Mouse (Mus musculus) embryonic facial prominence, embryonic 13.5 days (tissue): ENCODE measurements around the gene Wdr5. TPM values are rescaled to one million over a fixed set of nuclear protein-coding genes. Genes with fewer than 3 reads are reported as not detected.

ENCODE experiments used
- ATAC-seq: fragments of 200-750 bp; cut with Nextera tagmentation; 2 replicates; pipeline ENCODE4 v1.8.0; 2017; ENCODE audit warnings: low read depth; ENCODE audit not compliant: insufficient number of reproducible peaks, insufficient read depth, low FRiP score, low TSS enrichment
- H3K27ac ChIP-seq: fragments of 300-500 bp; sonication (generic); 2 replicates; pipeline ENCODE4 v1.5.1; 2015; ENCODE audit warnings: moderate library complexity, mild to moderate bottlenecking, inconsistent platforms
- H3K27me3 ChIP-seq: fragments of 300-500 bp; sonication (generic); 2 replicates; pipeline ENCODE4 v1.6.1; 2015; ENCODE audit warnings: mild to moderate bottlenecking, inconsistent platforms
- H3K36me3 ChIP-seq: fragments of 300-500 bp; sonication (generic); 2 replicates; pipeline ENCODE4 v1.6.1; 2015; ENCODE audit warnings: mild to moderate bottlenecking, inconsistent platforms
- H3K4me1 ChIP-seq: fragments of 300-500 bp; sonication (generic); 2 replicates; pipeline ENCODE4 v1.6.1; 2015; ENCODE audit warnings: inconsistent platforms
- H3K4me2 ChIP-seq: fragments of 300-500 bp; sonication (generic); 2 replicates; pipeline ENCODE4 v1.6.1; 2015; ENCODE audit warnings: moderate library complexity, mild to moderate bottlenecking, inconsistent platforms
- H3K4me3 ChIP-seq: fragments of 300-500 bp; sonication (generic); 2 replicates; pipeline ENCODE4 v1.5.1; 2015; ENCODE audit warnings: mild to moderate bottlenecking, inconsistent platforms
- H3K9ac ChIP-seq: fragments of 300-500 bp; sonication (generic); 2 replicates; pipeline ENCODE4 v1.6.1; 2015; ENCODE audit warnings: mild to moderate bottlenecking, inconsistent platforms
- H3K9me3 ChIP-seq: fragments of 300-500 bp; sonication (generic); 2 replicates; pipeline ENCODE4 v1.6.1; 2016; ENCODE audit warnings: inconsistent platforms
- WGBS: fragments of 180-500 bp; shearing (Covaris S2); methylation state at CpG from one replicate; pipeline ENCODE4 v1.1.7; 2015; ENCODE audit warnings: mixed read lengths; 5-methylcytosine and 5-hydroxymethylcytosine counted together
- polyA plus RNA-seq: library from polyadenylated mRNA; unstranded; fragments of >200 nt; fragmentation: Nextera tagmentation; extraction: Ambion mirVana; gene quantifications from 2 replicates; pipeline ENCODE4 v1.2.1, GENCODE M21; 2015

The Wdr5 gene
- polyA plus RNA-seq, 1 experiment from 2014 or later = 57.9 TPM

GRCm38 (mm10) chr2:27578552-27578951 lies 63.6 kb downstream of the Wdr5 start:
- no peak overlapping the region for H3K4me3 ChIP-seq
- ATAC-seq = no peak
- H3K9ac ChIP-seq = no peak overlapping the region
- no peaks in the 10 kb centered on the region for H3K36me3 ChIP-seq
- no peak overlapping the region for H3K27ac ChIP-seq
- no peaks in the 10 kb centered on the region for H3K9me3 ChIP-seq
- H3K27me3 ChIP-seq = no peaks in the 10 kb centered on the region
- 89% methylated on average over 4 of the region's 4 CpGs for WGBS
- H3K4me1 ChIP-seq = no peaks in the 10 kb centered on the region
- no peak overlapping the region for H3K4me2 ChIP-seq

GRCm38 (mm10) chr2:27582112-27582511 lies 67.2 kb downstream of the Wdr5 start:
- H3K27me3 ChIP-seq = no peaks in the 10 kb centered on the region
- no peaks in the 10 kb centered on the region for H3K4me1 ChIP-seq
- no peak overlapping the region for H3K9ac ChIP-seq
- no peak overlapping the region for H3K4me2 ChIP-seq
- ATAC-seq = no peak
- no peak overlapping the region for H3K27ac ChIP-seq
- no peaks in the 10 kb centered on the region for H3K36me3 ChIP-seq
- no peak overlapping the region for H3K4me3 ChIP-seq
- WGBS = 67% methylated on average over 11 of the region's 11 CpGs
- no peaks in the 10 kb centered on the region for H3K9me3 ChIP-seq

DNA sequence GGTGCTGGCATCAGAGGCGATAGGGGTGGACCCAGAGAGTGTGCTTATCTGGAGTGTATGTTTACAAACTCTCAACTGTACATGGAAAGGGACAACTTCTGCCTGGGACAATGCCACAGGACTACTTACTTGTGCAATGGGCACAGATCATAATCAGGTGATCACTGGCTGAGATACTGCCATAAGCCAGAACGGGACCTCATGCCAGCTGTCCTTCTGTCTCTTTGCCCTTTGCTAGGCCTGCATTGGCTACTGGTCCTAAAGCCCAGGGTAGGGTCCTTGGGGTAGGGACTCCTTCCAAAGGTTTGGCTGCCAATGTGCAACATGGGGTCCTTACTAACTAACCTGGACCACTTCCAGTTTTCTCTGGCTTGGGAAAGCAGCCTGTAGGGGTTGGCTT lies 68.1 kb downstream of the Wdr5 start:
- Histone ChIP-seq H3K36me3 (no peaks in the 10 kb centered on the region), H3K27me3 (no peaks in the 10 kb centered on the region), H3K9me3 (no peaks in the 10 kb centered on the region), H3K9ac (no peak overlapping the region), H3K4me1 (no peaks in the 10 kb centered on the region), H3K27ac (no peak overlapping the region), H3K4me2 (no peak overlapping the region), H3K4me3 (no peak overlapping the region)
- WGBS = 92% methylated on average over 2 of the region's 2 CpGs
- ATAC-seq = no peak

DNA sequence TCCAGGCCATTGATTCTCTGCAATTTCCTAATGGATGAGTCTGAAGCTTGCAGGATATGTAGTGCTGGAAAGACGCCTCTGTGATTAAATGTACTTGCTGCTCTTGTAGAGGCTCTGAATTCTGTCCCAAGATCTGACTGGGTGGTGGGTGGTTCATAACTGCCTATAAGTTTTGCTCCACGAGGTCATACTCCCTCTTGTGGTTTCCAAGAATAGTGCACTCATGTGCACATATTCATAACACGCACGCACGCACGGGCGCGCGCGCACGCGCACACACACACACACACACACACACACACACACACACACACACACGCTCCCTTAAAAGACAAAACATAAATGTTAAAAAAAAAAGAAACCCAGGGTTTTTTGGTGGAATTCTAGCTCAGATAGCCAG lies 69.6 kb downstream of the Wdr5 start:
- no peak for ATAC-seq
- H3K4me2 ChIP-seq = no peak overlapping the region
- no peak overlapping the region for H3K9ac ChIP-seq
- H3K9me3 ChIP-seq = no peaks in the 10 kb centered on the region
- no peaks in the 10 kb centered on the region for H3K36me3 ChIP-seq
- 95% methylated on average over 13 of the region's 13 CpGs for WGBS
- H3K4me3 ChIP-seq = no peak overlapping the region
- no peaks in the 10 kb centered on the region for H3K4me1 ChIP-seq
- H3K27me3 ChIP-seq = no peaks in the 10 kb centered on the region
- H3K27ac ChIP-seq = no peak overlapping the region

Other genes starting within 250 kb of the Wdr5 start
- 5.2 and 5.4 TPM in 2 replicates for gene Vav2, start 88.1 kb upstream of the Wdr5 start, polyA plus RNA-seq
- 15.4 and 15.7 TPM in 2 replicates for gene Brd3os, start 72.8 kb upstream of the Wdr5 start, polyA plus RNA-seq
- 116 and 138 TPM in 2 replicates for gene Brd3, start 7.5 kb upstream of the Wdr5 start, polyA plus RNA-seq
- 16.7 and 18.7 TPM in 2 replicates for gene Rxra, start 161.3 kb downstream of the Wdr5 start, polyA plus RNA-seq